Mouse (Mus musculus) ES-E14 (cell line): ENCODE measurements at regions not wholly inside any gene's neighbourhood (a gene's known extent, or its start where the extent isn't known, plus 50 kb on each side); places are given as distances from the start of the nearest gene placed in this dataset.

Experiments used
- CHD2 ChIP-seq: IDR thresholded peaks from 2 replicates; pipeline ENCODE4 v1.6.1; 2014; ENCODE audit warnings: mild to moderate bottlenecking, low read depth, low read length, inconsistent platforms
- ZC3H11A ChIP-seq: IDR thresholded peaks from 2 replicates; pipeline ENCODE4 v1.6.1; 2012; ENCODE audit warnings: low read depth, mild to moderate bottlenecking, inconsistent platforms, low read length, borderline replicate concordance

- TF ChIP-seq ZC3H11A = peak; percentile 67; the same call in 1 of the 2 replicates
- no peak for TF ChIP-seq CHD2
Measured at GRCm38 (mm10) chr16:50756696-50757095, 165.7 kb upstream of the Ccdc54 start.
